Mouse (Mus musculus) C2C12 (cell line): Measurements from ENCODE around the gene Cxcr6. TPM values are rescaled to one million over a fixed set of nuclear protein-coding genes. Genes with fewer than 3 reads are reported as not detected.
A peak's percentile ranks its signal among the peaks of the same experiment; 100 is the strongest.

Experiments used
- H3K27me3 ChIP-seq: one replicate; pipeline ENCODE4 v1.6.1; 2011; ENCODE audit not compliant: control insufficient read depth, insufficient read depth, insufficient read length
- H3K36me3 ChIP-seq: one replicate; pipeline ENCODE4 v1.6.1; 2011; ENCODE audit not compliant: control insufficient read depth, insufficient read depth
- H3K4me3 ChIP-seq: one replicate; pipeline ENCODE4 v1.5.1; 2011; ENCODE audit warnings: mild to moderate bottlenecking, control low read depth; ENCODE audit not compliant: poor library complexity, insufficient read depth, severe bottlenecking
- H3K79me2 ChIP-seq: one replicate; pipeline ENCODE4 v1.6.1; 2011; ENCODE audit not compliant: control insufficient read depth, insufficient read depth
- H3K79me3 ChIP-seq: one replicate; pipeline ENCODE4 v1.6.1; 2011; ENCODE audit warnings: low read depth, control low read depth
- H3ac ChIP-seq: one replicate; pipeline ENCODE3; 2011; ENCODE audit warnings: low read depth; ENCODE audit not compliant: control insufficient read depth, insufficient read length
- CEBPB ChIP-seq: IDR thresholded peaks from one replicate; pipeline ENCODE4 v1.6.1; 2011; ENCODE audit warnings: low read depth, mild to moderate bottlenecking, control low read depth, moderate library complexity
- CTCF ChIP-seq: IDR thresholded peaks from one replicate; pipeline ENCODE4 v1.5.1; 2011; ENCODE audit not compliant: control insufficient read depth, insufficient read depth, insufficient read length
- FOSL1 ChIP-seq: IDR thresholded peaks from one replicate; pipeline ENCODE4 v1.8.0; 2011; ENCODE audit warnings: mild to moderate bottlenecking, low read length; ENCODE audit not compliant: poor library complexity, insufficient read depth, severe bottlenecking
- MAX ChIP-seq: IDR thresholded peaks from one replicate; pipeline ENCODE4 v1.6.1; 2011; ENCODE audit warnings: mild to moderate bottlenecking, control low read depth
- MYOD1 ChIP-seq: IDR thresholded peaks from one replicate; pipeline ENCODE4 v1.6.1; 2011; ENCODE audit warnings: low read depth; ENCODE audit not compliant: control insufficient read depth, insufficient read length
- MYOG ChIP-seq: IDR thresholded peaks from one replicate; pipeline ENCODE4 v1.6.1; 2011; ENCODE audit not compliant: control insufficient read depth, insufficient read length; ENCODE audit errors: extremely low read depth
- USF1 ChIP-seq: IDR thresholded peaks from one replicate; pipeline ENCODE4 v1.6.1; 2011; ENCODE audit warnings: low read depth, mild to moderate bottlenecking, control low read depth, moderate library complexity
- polyA plus RNA-seq: library from polyadenylated mRNA; unstranded; fragments of >200 nt; fragmentation: generic; extraction: Trizol; gene quantifications from one replicate; pipeline ENCODE4 v1.2.1, GENCODE M21; 2012; ENCODE audit warnings: missing spikeins

Gene Cxcr6
- polyA plus RNA-seq, 1 experiment = 5.7 TPM

GRCm38 (mm10) chr9:123852449-123853390, 46.4 kb downstream of the Cxcr6 start:
- H3K36me3 ChIP-seq = no peaks in the 10 kb centered on the region
- no peak overlapping the region for H3K4me3 ChIP-seq
- peak overlapping the region; percentile 25 for H3ac ChIP-seq
- peaks cover 8% of the 10 kb centered on the region for H3K79me3 ChIP-seq
- H3K79me2 ChIP-seq = peaks cover 34% of the 10 kb centered on the region
- no peaks in the 10 kb centered on the region for H3K27me3 ChIP-seq
- TF ChIP-seq USF1 (no peak), CEBPB (no peak), MAX (no peak), MYOD1 (no peak), FOSL1 (no peak), CTCF (no peak), MYOG (no peak)

- Histone ChIP-seq H3K27me3 (no peaks in the 10 kb centered on the region), H3K36me3 (no peaks in the 10 kb centered on the region), H3K79me3 (no peaks in the 10 kb centered on the region), H3K79me2 (no peaks in the 10 kb centered on the region), H3ac (no peak overlapping the region), H3K4me3 (no peak overlapping the region)
- no peak for TF ChIP-seq USF1
- TF ChIP-seq MAX = no peak
- no peak for TF ChIP-seq CTCF
- no peak for TF ChIP-seq FOSL1
- no peak for TF ChIP-seq CEBPB
- no peak for TF ChIP-seq MYOG
- TF ChIP-seq MYOD1 = no peak
Observed at GRCm38 (mm10) chr9:123856836-123857235, 50.6 kb downstream of the Cxcr6 start.

Other genes starting within 250 kb of the Cxcr6 start
- 0.02 TPM for gene Slc6a20b, start 173.9 kb upstream of the Cxcr6 start, polyA plus RNA-seq
- 0.01 TPM for gene Ccr9, start 128.0 kb upstream of the Cxcr6 start, polyA plus RNA-seq
- not detected for gene Slc6a20a, start 127.6 kb upstream of the Cxcr6 start, polyA plus RNA-seq
- 3.3 TPM for gene Lztfl1, start 88.8 kb upstream of the Cxcr6 start, polyA plus RNA-seq
- 4.1 TPM for gene Fyco1, start 45.4 kb downstream of the Cxcr6 start, polyA plus RNA-seq
- 0.62 TPM for gene Xcr1, start 55.6 kb downstream of the Cxcr6 start, polyA plus RNA-seq
- 0.13 TPM for gene Ccr1, start 162.2 kb downstream of the Cxcr6 start, polyA plus RNA-seq
- gene Ccr1l1, start 171.9 kb downstream of the Cxcr6 start, polyA plus RNA-seq = not detected
- not detected for gene Ccr3, start 215.5 kb downstream of the Cxcr6 start, polyA plus RNA-seq